Mouse (Mus musculus) hindbrain, postnatal 0 days (tissue): ENCODE results near the gene Phactr4. TPM values are rescaled to one million over a fixed set of nuclear protein-coding genes. Genes with fewer than 3 reads are reported as not detected.
A peak's percentile ranks its signal among the peaks of the same experiment; 100 is the strongest.

Experiments
- ATAC-seq: fragments of 200-750 bp; cut with Nextera tagmentation; 2 replicates; pipeline ENCODE4 v1.8.0; 2017; ENCODE audit warnings: mild to moderate bottlenecking, moderate TSS enrichment, moderate library complexity
- DNase-seq: peaks from one replicate; pipeline ENCODE4 v3.0.0-alpha.2; 2015; ENCODE audit warnings: low spot score
- H3K27ac ChIP-seq: fragments of 300-500 bp; sonication (generic); 2 replicates; pipeline ENCODE4 v1.5.1; 2014; ENCODE audit warnings: mild to moderate bottlenecking
- H3K27me3 ChIP-seq: fragments of 300-500 bp; sonication (generic); 2 replicates; pipeline ENCODE4 v1.6.1; 2014; ENCODE audit warnings: low read length, mixed read lengths; ENCODE audit not compliant: insufficient read depth
- H3K36me3 ChIP-seq: fragments of 300-500 bp; sonication (generic); 2 replicates; pipeline ENCODE4 v1.6.1; 2014; ENCODE audit warnings: low read length, mixed read lengths; ENCODE audit not compliant: insufficient read depth
- H3K4me1 ChIP-seq: fragments of 300-500 bp; sonication (generic); 2 replicates; pipeline ENCODE4 v1.6.1; 2014; ENCODE audit warnings: antibody characterized with exemption, low read length, mixed read lengths; ENCODE audit not compliant: insufficient read depth
- H3K4me2 ChIP-seq: fragments of 300-500 bp; sonication (generic); 2 replicates; pipeline ENCODE4 v1.6.1; 2014; ENCODE audit warnings: low read depth, mild to moderate bottlenecking, low read length, moderate library complexity, mixed read lengths
- H3K4me3 ChIP-seq: fragments of 300-500 bp; sonication (generic); 2 replicates; pipeline ENCODE4 v1.5.1; 2014; ENCODE audit warnings: low read length
- H3K9ac ChIP-seq: fragments of 300-500 bp; sonication (generic); replicated peaks from 2 replicates; pipeline ENCODE4 v1.6.1; 2014; ENCODE audit warnings: mild to moderate bottlenecking, low read length, moderate library complexity, mixed read lengths
- H3K9me3 ChIP-seq: fragments of 300-500 bp; sonication (generic); 2 replicates; pipeline ENCODE4 v1.6.1; 2016; ENCODE audit warnings: low read length, mixed read lengths
- CTCF ChIP-seq: IDR thresholded peaks from 2 replicates; pipeline ENCODE4 v1.5.1; 2016; ENCODE audit warnings: antibody characterized with exemption, control low read depth, low read depth
- WGBS: fragments of 180-500 bp; shearing (Covaris S2); extraction: QIAGEN DNeasy Blood & Tissue Kit; methylation state at CpG from one replicate; pipeline ENCODE4 v1.1.7; 2014; 5-methylcytosine and 5-hydroxymethylcytosine counted together
- polyA plus RNA-seq: library from polyadenylated mRNA; unstranded; fragments of >200 nt; fragmentation: Nextera tagmentation; extraction: Ambion mirVana; gene quantifications from 2 replicates; pipeline ENCODE4 v1.2.1, GENCODE M21; 2015
- total RNA-seq: library from RNA; depleted of rRNA; stranded (reverse); fragments of >200 nt; gene quantifications from 2 replicates; pipeline ENCODE4 v1.2.3, GENCODE M21; 2014

Phactr4 gene
- total and polyA plus RNA-seq, 2 experiments from 2014 or later = 4.0 to 5.2 TPM

DNA sequence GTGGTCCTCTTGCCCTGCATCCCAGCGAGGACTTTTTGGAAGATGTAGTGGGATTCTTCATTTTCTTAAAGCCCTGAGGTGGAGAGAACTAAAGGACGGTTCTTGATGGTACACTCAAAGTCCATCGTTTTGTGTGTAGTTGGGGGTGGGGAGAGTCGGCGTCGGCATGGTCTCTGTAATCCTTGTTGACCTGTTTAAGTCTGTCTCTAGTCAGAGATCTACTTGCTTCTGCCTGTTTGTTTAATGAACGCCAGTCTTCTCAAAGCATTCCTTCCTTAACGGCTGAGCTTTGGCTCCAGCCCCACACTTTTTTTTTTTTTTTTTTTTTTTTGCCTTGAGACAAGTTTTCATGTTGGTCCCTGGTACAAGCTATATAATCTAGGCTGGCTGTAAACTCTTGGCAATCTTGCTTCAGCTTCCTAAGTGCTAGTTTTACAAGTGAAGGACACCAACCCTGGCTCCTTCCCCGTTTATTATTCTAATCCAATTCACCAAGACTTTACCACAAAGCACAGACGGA, 92.4 kb downstream of the Phactr4 start:
- Histone ChIP-seq H3K27ac (peak overlapping the region; percentile 87), H3K4me2 (peak overlapping the region; percentile 63), H3K9me3 (no peaks in the 10 kb centered on the region), H3K4me1 (peaks cover 9% of the 10 kb centered on the region), H3K4me3 (peak overlapping the region; percentile 74), H3K27me3 (no peaks in the 10 kb centered on the region), H3K9ac (peak overlapping the region; percentile 84), H3K36me3 (peaks cover 19% of the 10 kb centered on the region)
- DNase-seq = no peak
- no peak for ATAC-seq
- WGBS = 8% methylated on average over 10 of the region's 10 CpGs
- no peak for TF ChIP-seq CTCF

GRCm38 (mm10) chr4:132329115-132329834, 93.0 kb downstream of the Phactr4 start, which contains the start of gene Trnau1ap:
Trnau1ap (minus strand) TSS chr4:132329538.
- under 1% methylated on average over 52 of the region's 52 CpGs for WGBS
- Histone ChIP-seq H3K4me1 (peaks cover 9% of the 10 kb centered on the region), H3K9ac (peak within 1 kb of the TSS; percentile 84), H3K4me2 (peak within 1 kb of the TSS; percentile 63), H3K9me3 (no peaks in the 10 kb centered on the region), H3K27ac (peak within 1 kb of the TSS; percentile 87), H3K36me3 (peaks cover 24% of the 10 kb centered on the region), H3K27me3 (no peaks in the 10 kb centered on the region), H3K4me3 (peak within 1 kb of the TSS; percentile 74)
- TF ChIP-seq CTCF = no peak; the same call in 1 of the 2 replicates
- ATAC-seq (peak; percentile 96), DNase-seq (peak; percentile 96)

- ATAC-seq (no peak), DNase-seq (no peak)
- Histone ChIP-seq H3K27me3 (no peaks in the 10 kb centered on the region), H3K9ac (peak overlapping the region; percentile 84), H3K4me1 (peaks cover 9% of the 10 kb centered on the region), H3K4me2 (peak overlapping the region; percentile 63), H3K9me3 (no peaks in the 10 kb centered on the region), H3K4me3 (peak overlapping the region; percentile 74), H3K27ac (peak overlapping the region; percentile 87; the same call in 1 of the 2 replicates), H3K36me3 (peaks cover 23% of the 10 kb centered on the region; the same call in 1 of the 2 replicates)
- TF ChIP-seq CTCF = no peak
- WGBS = 41% methylated on average over 14 of the region's 14 CpGs
Measured at GRCm38 (mm10) chr4:132328391-132328982, 93.8 kb downstream of the Phactr4 start.

GRCm38 (mm10) chr4:132326481-132326880, 95.8 kb downstream of the Phactr4 start:
- no peak overlapping the region for H3K27ac ChIP-seq
- H3K4me1 ChIP-seq = peaks cover 9% of the 10 kb centered on the region
- no peak overlapping the region for H3K4me3 ChIP-seq
- peaks cover 16% of the 10 kb centered on the region for H3K36me3 ChIP-seq
- H3K4me2 ChIP-seq = no peak overlapping the region
- no peak for TF ChIP-seq CTCF
- H3K9ac ChIP-seq = no peak overlapping the region
- ATAC-seq = no peak
- 77% methylated on average over 5 of the region's 5 CpGs for WGBS
- H3K27me3 ChIP-seq = no peaks in the 10 kb centered on the region
- no peaks in the 10 kb centered on the region for H3K9me3 ChIP-seq
- no peak for DNase-seq

- 85% methylated on average over 8 of the region's 8 CpGs for whole genome bisulfite sequencing
- no peak for TF ChIP-seq CTCF
Measured at GRCm38 (mm10) chr4:132315711-132316110, 106.6 kb downstream of the Phactr4 start.

GRCm38 (mm10) chr4:132312627-132313026, 109.7 kb downstream of the Phactr4 start:
- Histone ChIP-seq H3K4me3 (no peak overlapping the region), H3K9me3 (no peaks in the 10 kb centered on the region), H3K4me2 (no peak overlapping the region), H3K4me1 (0 out of 2 replicates have a peak, but pooled peaks cover 4% of the 10 kb centered on the region), H3K27me3 (no peaks in the 10 kb centered on the region), H3K36me3 (peaks cover 32% of the 10 kb centered on the region), H3K27ac (no peak overlapping the region), H3K9ac (no peak overlapping the region)
- no peak for TF ChIP-seq CTCF
- no peak for DNase-seq
- no peak for ATAC-seq
- WGBS = 86% methylated on average over 5 of the region's 5 CpGs

More at GRCm38 (mm10) chr4:132315711-132316110, 106.6 kb downstream of the Phactr4 start:
- Histone ChIP-seq H3K9ac (no peak overlapping the region), H3K4me1 (no peaks in the 10 kb centered on the region), H3K9me3 (no peaks in the 10 kb centered on the region), H3K27ac (no peak overlapping the region), H3K4me3 (no peak overlapping the region), H3K4me2 (no peak overlapping the region), H3K27me3 (no peaks in the 10 kb centered on the region), H3K36me3 (peaks cover 52% of the 10 kb centered on the region)
- ATAC-seq (no peak), DNase-seq (no peak)
